Mouse (Mus musculus) erythroblast, embryonic 14.5 days (primary cell): ENCODE results near the gene AC161166.1.

Source experiments
- GATA1 ChIP-seq: IDR thresholded peaks from 2 replicates; pipeline ENCODE4 v1.6.1; 2012; ENCODE audit warnings: low read length, inconsistent platforms, mixed read lengths
- TAL1 ChIP-seq: IDR thresholded peaks from 3 replicates; pipeline ENCODE4 v1.6.1; 2012; ENCODE audit warnings: low read length, inconsistent platforms, mixed read lengths

DNA sequence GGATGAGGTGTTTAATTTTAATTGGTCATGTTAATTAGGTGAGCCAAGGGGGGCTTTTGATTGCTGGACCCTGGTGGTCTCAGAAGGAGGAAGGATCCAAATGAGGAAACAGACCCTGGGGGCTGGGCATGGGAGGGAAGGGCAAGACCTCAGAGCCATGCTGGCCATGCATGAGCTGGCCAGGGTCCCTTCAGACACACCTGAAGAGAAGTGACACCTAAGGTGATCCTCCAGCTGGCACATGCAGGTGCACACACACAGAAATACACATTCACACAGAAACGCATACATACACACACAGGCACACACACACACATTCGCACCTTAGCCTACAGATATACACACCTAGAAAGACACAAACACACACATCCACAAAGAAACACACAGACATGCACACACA is 32.6 kb downstream of the AC161166.1 start:
- TF ChIP-seq TAL1, result no peak
- no peak for TF ChIP-seq GATA1
